Mouse (Mus musculus) spleen, postnatal 14 days (tissue): ENCODE measurements around the gene Gse1.

Experiments
- DNase-seq, 2 experiments: peaks; one replicate each; pipeline ENCODE4 v3.0.0; 2021 to 2022; ENCODE audit warnings: low spot score in 2 of 2

Gse1 gene

DNA sequence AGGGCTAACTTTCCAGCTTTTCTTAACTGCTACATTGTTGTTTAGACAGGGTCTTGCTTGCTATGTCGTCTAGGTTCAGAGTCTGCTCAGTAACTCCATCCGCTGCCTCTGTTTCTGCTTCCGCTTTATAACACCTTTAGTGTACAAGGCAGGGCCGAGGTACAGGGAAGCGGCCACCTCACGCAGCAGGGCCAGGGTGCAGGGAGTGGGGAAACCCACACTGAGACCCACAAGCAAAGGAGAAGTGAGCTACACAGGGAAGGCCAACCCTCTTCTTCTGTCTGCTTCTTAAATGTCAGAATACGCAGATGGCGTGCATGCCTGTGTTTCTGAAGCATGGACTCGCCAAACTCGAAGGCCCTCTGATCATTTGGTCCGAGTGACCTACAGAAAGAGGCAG lies 250.5 kb downstream of the Gse1 start:
- no peak for DNase-seq

DNA sequence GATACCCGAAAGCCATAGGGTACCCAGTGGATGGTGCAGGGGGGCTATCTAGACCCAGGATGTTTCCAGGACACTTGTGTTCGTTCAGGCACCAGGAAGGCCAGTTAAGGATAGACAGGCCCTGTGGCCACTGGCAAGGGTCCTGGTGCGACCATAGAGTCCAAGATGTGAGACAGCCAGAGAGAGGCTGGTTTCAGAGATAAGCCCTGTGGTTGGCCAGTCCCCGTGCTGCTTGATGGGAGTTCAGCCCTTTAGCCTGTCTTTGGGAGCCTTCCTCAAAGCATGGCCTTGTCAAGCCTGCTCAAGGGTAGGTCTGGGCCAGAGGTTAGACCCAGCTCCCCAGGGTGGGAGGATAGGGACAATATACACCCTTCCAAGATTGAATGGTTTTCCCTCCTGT lies 251.4 kb downstream of the Gse1 start:
- no peak for DNase-seq

DNA sequence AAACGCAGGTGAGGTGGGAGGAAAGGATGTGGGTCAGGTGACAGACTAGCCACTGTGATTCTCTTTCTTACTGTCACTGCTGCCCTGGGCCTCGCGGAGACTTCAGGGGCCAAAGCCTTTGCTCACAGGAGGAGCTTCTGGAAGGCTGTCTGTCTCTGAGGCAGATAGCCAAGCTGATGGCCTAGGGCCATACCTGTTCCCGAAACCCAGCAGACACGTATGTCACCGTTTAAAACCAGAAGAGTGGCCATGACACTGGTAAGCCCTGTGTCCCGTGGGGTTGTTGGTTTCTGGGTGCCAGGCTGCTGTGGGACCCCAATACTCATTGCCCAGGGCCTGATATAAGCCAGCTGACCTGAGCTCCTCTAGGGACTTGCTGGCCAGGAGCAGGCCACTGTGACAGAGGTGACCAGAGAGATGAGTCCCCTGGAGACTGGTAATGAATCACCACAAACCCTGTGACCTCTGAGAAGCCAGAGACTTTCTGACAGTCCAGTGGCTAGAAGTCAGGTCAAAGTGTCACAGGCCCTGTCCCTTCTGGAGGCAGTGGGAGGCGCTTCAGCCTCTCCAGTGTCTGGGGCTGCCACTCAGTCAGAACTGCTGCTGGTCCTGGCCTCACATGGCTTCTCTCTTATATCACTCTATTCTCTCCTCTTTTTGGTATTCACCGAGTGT lies 253.9 kb downstream of the Gse1 start:
- DNase-seq: no peak

DNA sequence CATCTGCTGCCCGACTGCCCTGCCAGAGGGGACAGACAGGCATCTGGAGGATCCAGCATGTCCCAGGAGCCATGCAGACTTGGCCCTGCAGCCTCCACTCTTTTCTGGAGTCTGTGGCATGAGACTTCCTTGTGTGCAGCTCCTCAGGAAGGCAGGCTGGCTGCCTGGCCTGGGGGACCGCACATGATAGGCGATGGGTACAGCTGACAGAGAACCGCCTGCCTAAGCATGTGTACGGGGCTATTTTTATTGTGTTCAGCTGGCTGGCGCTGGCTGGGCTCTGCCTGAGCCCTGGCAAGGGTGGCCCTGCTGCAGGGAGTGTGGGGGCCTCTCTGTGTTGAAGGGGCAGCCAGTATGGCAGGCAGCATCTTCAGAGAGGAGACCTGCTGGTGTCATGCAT lies 256.2 kb downstream of the Gse1 start:
- DNase-seq: no peak

DNA sequence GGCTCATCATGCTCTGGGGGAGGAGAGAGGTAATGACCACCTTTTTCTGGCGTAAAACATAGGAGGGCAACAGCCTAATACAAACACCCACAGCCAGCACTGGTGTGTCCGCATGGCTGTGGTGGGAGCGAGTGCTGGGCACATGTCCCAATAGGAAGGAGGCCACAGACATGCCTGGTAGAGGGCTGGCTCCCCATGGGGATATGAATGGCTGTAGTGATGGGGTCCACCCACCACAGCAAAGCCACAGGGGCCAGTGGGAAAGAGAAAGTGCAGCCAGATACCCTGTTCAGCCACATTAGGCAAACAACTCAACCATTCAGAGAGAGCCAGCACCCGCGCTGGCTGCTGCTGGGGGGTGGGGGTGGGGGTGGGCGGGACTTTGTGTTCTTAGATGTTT lies 256.9 kb downstream of the Gse1 start:
- DNase-seq: no peak

DNA sequence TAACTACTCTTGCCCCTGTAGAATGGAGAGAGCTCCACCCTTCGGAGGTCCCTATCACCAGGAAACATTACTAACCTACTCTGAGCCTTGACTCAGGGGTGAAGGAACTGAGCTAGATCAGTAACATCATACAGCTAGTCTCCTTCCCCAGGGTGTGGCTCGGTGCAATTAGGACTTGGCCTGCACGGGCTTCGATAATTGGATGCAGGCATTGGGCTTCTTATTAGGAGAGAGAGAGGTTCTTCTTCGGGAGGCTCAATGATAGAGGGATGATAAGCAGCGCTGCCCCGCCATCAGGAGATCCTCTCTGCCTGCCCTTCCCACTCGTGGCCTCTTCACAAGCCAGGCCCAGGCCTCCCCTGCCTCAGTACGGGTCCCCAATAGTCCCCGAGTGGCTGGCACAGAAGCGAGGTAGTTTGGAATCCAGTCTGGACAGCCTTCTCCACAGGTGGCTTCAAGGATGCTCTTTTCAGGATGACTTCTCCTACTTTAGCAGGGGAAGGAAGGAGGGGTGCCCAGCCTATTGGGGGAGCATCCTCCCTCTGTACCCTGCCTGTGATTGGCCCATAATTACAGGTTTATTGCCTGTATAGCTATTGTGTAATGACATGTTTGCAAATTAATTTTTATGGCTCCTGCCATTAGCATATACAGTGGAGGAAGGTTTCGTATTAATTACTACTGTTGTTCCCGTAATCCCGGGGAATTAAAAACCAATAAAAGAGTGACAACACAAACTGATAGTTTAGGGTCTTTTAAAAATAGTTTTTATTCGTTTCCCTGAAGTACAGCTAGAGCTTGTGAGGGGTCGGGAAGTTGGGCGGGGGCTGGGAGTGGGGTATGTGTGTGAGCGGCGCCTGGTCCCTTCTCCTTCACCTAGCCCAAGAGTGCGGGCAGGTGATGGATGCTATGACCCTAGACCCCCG lies 257.6 kb downstream of the Gse1 start:
- peak in 1 of 2 experiments; percentile 36 for DNase-seq

DNA sequence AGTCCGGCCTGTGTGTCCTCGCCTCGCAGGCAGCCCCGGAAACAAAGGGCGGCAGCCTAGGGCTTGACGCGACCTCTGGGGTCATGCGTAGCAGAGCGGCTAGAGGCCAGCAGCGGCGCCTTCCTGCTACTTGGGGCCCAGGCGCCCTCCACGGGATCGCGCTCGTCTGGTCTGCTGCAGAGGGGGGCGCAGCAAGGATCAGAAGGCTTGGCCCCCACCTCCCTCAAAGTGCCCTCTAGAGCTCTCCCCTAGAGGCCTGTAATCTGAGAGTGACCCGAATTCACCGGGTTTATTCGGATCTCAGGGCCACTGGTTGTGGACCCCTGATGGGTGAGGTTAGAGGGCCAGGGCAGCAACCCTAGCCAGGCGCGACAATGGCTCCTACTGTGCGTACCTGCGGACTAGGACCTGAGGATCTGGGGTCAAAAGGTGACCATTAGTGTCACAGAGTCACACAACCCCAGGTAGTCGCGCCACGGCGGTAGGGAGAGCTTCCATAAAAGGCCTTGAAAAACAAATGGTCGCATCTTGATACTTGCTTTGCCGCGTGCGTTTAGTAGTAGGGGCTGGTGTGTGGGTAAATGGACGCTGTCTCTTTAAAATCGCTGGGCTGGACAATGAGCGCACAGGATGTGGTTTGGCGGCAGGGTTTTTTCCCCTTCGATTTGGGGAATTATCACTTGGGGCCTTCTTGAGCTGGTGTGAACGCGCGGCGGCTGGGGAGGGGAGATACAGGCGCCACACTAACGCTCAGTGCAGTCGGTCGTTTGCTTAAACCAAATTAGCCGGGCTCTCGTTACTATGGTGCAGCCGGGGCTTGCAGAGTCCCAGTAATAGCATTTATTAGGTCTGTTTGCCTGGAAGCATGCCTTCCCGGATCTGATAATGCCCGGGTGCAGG lies 258.5 kb downstream of the Gse1 start:
- DNase-seq: peak; percentile 65 to 74

DNA sequence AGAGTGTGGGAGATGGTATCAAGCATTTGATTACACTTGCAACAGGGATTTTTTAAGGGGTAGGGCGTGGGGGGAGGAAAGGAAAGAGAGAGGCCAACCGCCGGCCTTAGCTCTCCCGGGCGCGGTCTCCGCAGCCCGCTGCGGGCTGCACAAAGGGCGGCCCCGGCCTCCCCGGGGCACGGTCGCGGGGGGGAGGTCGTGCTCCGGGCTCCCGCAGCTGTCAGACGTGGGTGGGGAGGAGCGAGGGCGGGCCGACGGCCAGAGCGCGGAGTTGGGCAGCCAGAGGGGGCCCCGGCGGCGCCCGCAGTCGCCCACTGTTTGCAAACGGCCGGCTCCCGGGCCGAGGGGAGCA lies 259.1 kb downstream of the Gse1 start:
- peak; percentile 37 to 54 for DNase-seq

DNA sequence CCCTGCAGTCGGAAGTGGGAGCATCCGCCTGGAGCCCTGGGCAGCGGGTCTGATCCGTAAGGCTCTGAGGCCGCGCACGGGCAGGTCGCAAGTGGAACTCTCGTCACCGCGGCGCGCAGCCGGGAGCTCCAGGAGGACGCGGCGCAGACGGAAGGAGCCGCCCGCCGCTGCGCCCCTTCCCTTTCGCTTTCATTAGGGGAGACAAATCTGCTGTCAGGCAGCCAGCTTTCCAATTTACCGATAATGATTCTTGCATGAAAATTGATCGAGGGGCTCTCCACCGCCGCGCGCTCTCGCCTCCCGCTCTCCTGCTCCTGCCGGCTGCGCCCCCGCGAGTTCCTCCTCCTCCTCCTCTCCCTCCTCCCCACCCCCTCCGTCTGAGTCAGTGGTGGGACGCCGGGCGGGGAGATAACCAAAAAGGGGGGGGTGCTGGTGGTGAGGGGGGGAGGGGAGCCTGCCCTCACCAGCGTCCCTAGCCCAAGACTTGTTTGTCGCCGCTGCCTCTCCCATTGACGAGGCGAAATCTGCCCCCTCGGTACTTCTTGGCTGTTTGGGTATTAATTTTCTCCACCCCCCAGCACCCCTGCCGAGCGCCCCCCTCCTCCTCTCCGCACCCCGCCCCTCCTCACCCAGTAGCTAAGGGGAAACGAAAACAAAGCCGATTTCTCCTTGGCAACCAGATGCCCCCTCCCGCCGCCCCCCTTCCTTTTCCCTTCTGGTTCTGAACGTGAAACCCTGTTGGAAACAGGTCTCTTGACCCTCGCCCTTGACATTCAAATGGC lies 259.7 kb downstream of the Gse1 start:
- DNase-seq: peak; percentile 54 to 60

DNA sequence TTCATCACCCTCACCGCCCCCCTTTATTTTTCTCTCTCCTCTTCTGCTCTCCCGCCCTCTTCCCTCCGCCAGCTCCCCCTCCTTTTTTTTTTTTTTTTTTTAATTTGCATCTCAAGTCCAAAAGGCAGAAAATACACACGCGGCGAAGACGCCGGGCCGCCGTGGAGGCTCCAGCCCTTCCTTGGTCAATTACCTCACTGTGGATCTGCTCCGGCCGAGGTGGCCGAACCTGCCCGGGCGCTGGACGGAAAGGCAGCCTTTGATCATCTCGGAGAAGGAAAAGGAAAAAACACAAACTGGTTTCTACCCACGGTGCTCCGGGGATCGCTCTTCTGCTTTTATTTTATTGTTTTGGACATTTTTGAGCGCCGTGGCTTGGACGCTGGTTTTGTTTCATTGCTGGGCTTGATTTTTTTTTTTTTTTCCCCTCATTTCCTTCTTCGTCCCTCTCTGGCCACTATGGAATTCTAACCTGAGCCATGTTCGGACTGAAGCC lies 260.4 kb downstream of the Gse1 start:
- DNase-seq: peak in 1 of 2 experiments; percentile 43

DNA sequence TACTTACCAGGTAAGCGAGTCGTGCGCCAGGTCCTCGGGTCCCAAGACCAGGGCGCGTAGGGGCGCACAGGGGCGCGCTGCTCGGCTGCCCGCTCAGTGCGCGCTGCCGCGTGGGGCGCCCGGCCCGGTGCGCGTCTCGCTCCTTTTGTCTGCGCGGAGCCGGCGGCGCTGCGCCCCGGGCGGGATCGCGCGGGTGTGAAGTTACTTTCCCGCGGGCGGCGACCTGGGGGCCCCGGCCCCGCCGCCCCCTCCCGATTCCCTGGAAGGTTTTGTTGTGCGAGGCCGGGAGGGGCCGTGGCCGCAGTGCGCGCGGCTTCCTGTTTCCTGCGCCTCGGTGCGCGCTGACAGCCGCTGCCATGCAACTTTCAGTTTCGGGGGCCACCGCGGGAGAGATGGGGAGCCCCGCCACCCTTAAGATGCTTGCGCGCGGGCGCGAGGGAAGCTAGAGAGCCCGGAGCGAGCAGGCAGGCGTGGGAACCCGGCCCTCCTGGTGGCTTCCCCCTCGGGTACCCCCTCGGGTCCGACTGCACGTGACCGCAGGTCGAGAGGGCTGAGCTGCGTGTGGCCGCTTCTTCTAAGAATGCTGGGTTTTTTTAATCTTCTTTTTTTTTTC lies 261.0 kb downstream of the Gse1 start:
- DNase-seq: peak; percentile 70 to 77

DNA sequence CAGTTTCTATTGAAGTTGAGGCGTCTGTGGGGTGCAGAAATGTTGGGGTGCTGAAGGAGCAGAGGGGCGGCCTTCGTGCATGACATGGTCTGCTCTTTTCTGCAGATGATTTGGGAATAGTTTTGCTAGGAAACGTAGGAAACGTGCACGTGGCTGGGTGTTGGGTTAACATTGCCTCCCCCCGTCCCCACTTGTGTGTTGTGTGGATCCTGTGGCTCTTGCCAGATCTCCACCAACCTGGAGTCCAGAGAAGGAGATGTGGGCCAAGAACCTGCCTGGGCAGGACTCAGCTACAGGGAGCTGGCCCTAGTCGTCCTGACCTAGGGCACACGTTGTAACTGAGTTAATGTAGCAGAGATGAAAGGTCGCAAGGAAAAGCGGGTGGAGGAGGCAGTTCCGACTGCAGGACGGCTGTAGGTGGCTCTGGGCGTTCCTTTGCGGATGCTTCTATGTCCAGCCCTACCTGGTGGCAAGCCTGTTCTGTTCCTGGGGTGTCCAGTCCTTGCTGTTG lies 261.6 kb downstream of the Gse1 start:
- DNase-seq: no peak

DNA sequence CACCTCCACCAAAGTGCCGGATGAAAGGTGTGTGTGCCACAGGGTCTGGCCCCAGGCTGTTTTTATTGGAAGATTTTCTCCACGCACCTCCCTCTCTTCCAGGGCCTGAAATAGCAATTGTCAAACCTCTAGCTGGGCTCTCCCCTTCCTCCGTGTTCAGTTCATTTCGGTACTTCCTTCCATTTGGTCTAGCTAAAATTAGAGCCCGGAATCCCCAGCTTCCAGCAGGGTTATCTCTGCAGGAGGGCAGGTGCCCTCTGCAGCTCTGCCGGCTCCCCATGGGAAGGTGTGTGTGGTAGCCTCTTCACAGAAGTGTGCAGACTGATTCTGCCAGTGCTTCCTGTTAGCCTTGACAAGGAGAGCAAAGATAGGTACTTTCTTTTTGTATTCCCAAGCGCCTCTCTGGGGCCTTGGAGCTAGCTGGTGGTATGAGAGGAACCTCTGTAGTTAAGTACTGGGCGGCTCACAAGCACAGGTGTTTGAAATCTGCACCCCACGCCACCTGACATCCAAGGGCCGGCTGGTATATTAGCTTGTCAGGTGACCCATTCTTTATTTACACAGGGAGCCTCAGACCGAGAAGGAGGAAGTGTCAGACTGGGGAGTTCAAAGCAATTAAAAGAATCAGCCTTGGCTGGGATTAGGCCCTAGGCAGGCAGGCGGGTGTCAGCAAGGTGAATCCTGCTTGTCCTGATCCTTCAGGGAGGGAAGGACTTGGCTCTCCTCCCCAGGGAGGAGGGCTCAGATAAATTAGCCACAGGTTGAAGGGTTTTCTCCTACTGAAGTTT lies 262.3 kb downstream of the Gse1 start:
- DNase-seq: no peak

DNA sequence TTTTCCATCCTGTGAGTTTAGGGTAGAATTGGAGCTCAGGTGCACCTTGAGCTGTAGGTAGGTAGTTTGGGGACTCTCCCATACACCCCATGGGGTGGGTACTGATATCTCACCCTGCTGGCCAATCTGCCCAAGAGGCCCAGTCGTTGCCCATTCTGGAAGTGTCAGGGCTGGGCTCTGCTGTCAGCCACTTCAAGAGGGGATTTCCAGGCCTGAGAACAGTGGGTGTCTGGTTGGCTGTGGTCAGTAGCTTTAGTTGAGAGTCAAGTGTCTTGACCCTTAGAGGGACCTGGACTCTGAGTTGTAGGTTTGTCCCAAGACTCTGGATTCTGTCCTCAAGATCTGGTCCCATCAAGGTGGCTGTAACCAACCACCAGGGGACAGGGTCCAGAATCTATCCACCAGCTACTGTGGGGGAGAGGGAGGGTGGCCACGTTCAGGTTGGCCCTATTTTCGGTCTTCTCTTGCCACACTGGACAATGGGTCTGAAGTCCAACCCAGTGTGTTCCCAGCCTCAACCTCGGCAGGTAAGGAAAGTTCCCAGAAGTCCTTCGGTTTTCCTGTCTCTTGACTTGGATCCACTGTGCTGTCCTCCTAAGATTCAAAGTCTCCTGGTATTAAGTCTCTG lies 263.0 kb downstream of the Gse1 start:
- no peak for DNase-seq

DNA sequence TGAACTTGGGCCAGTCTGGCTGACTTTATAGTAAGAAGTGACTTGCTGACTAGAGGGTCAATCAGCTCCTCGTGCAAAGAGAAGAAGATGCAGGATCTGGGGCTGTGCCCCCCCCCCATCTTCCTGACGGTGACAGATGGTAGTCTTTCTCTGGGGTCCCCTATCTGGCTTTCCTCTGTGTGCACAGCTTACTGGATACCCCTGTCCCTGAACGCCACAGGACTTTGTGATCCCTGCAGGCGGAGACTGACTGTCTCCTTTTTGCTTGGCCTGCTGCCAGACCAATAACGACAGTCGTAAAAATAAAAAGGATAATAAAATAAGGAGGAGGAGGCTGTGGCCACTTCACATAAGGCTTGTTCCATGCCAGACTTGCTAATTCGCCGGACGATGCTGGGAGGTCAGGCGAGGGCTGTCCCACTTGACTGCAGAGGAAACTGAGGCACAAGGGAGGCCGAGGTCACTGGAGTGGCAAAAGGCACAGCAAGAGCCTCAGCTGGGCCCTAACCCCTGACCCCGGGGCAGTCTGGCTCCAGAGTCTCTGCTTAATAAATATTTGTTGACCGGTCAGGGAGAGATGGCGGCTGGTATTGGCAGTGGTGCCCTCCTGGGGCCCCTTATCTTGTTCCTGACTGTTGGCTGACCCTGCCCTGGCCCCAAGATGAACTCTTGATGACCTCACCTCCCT lies 264.1 kb downstream of the Gse1 start:
- no peak for DNase-seq

DNA sequence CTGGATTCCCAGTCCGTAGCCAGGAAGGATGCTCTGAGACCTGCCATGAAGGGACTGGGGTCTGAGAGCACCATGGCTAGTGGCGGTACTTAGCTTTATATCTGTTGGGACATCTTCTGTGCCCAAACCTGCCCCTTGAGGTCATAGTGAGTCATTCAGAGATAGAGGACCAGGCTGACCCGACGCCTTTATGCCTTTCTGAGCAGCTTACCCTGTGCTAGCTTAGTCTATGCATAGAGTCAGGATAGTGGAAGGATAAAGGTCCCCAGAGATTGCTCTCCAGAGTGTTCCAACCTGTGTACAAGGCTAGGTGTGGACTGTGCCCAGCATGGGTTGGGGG lies 264.6 kb downstream of the Gse1 start:
- DNase-seq: no peak

DNA sequence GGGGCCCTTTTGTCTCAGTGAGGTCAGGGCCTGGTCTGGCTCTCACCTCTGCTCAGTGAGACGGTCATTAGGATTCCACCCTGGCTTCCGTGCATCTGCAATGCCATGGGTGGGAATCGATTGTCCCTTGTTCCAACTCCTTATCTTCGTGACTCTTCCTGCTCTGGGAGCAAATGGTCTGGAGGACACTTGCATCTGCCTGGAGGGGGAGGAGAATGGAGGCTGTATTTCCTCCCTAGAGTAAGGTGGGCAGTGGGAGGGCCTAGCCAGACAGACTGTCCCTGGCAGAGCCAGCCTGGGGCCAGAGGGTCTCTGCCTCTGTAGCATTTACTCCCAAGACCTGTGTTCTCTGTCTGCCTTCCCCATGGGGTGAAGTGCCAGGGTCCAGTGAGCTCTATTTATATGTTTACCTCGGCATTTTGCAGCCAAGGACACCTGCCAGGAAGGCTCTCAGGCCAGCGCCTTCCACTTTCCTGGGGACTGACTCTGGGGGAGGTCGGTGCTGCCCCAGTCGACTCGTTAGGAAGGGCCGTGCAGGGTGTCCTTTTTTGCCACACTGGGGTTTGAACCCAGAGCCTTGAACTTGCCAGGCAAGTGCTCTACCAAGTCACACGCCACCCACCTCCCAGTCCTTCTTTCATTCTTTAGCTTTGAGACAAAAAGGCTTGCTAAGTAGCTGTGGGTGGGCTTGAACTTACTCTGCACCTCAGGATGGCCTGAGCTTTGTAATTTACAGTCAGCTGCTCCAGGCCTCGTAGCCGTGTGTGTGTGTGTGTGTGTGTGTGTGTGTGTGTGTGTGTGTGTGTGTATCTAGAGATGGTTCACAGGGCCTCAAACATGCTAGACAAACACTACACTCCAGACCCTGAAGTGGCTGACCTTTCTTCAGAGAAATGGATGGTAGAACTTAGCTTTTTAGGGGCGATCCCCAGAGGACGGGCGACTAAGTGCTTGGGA lies 265.5 kb downstream of the Gse1 start:
- DNase-seq: no peak

DNA sequence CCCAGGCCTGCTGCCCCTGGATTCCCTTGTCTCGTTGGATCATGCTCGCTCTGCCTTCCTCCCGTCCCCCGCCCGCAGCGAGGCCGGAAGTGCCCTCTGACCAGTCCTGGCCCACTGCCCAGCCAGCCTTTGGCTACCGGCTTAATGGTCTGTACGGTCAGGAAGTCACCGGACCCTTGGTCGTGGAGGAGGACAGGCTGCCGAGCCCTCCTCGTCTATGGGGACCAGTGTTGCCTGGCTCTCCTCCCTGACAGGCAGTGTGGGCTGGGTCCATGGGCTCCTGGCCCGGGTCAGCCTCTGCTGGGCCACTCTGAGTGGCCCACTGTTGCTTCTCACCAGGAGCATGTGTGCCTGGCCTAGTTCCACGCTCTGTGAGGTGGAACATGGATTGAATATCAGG lies 266.6 kb downstream of the Gse1 start:
- no peak for DNase-seq
